13 mouse cellular contexts compared by ENCODE assay signal in genomic region chr5:150372956-150373355, GRCm38 (mm10).
"Had no signal": no experiment of that assay in that cellular context is flagged by ENCODE, and none has a peak within 500 bp of the region (broad histone marks: within the 10 kb centered on the region; RNA-seq: fewer than 3 reads in every experiment).

No protein-coding gene starts in this region.

- H3K4me1 ChIP-seq: liver, embryonic 15.5 days had no signal

- DNase-seq: kidney, adult 18-20 months; lung, adult 2 months; lung, postnatal 36 days; right cerebral cortex, adult 18-20 months; right cerebral cortex, postnatal 25 days; thymus, postnatal 25 days had no signal

- H3K27me3 ChIP-seq: liver, embryonic 15.5 days had no signal

- H3K36me3 ChIP-seq: limb, embryonic 10.5 days; liver, embryonic 15.5 days had no signal

- ATAC-seq: lung, postnatal 0 days; midbrain, embryonic 16.5 days had no signal

- H3K4me3 ChIP-seq: left cerebral cortex, adult 2 months; limb, embryonic 10.5 days; liver, embryonic 15.5 days had no signal

- H3K27ac ChIP-seq: left cerebral cortex, adult 2 months; limb, embryonic 10.5 days; liver, embryonic 15.5 days had no signal

- H3K9ac ChIP-seq: liver, embryonic 15.5 days had no signal

- H3K9me3 ChIP-seq: limb, embryonic 10.5 days; liver, embryonic 15.5 days had no signal

- H3K4me2 ChIP-seq: liver, embryonic 11.5 days; liver, embryonic 15.5 days; midbrain, embryonic 11.5 days had no signal
